Mouse (Mus musculus) midbrain, embryonic 14.5 days (tissue): ENCODE measurements at regions not wholly inside any gene's neighbourhood (a gene's known extent, or its start where the extent isn't known, plus 50 kb on each side); places are given as distances from the start of the nearest gene placed in this dataset.
"Not testable (repeated sequence)": the region's sequence is repeated elsewhere in the genome, so short reads cannot be mapped to it uniquely, and the experiment has no call there.

ENCODE experiments used
- ATAC-seq: fragments of 200-750 bp; cut with Nextera tagmentation; 2 replicates; pipeline ENCODE4 v1.8.0; 2017; ENCODE audit warnings: moderate number of reproducible peaks, moderate library complexity; ENCODE audit not compliant: low FRiP score, low TSS enrichment
- DNase-seq: peaks from one replicate; pipeline ENCODE4 v3.0.0-alpha.2; 2015
- H3K27ac ChIP-seq: fragments of 300-500 bp; sonication (generic); replicated peaks from 2 replicates; pipeline ENCODE4 v1.5.1; 2014; ENCODE audit warnings: mild to moderate bottlenecking, low read depth, low read length, moderate library complexity
- H3K27me3 ChIP-seq: fragments of 300-500 bp; sonication (generic); 2 replicates; pipeline ENCODE4 v1.6.1; 2014; ENCODE audit warnings: low read length, control low read depth, mixed read lengths; ENCODE audit not compliant: control insufficient read depth, insufficient read depth
- H3K36me3 ChIP-seq: fragments of 300-500 bp; sonication (generic); 2 replicates; pipeline ENCODE4 v1.6.1; 2014; ENCODE audit warnings: low read length, control low read depth; ENCODE audit not compliant: control insufficient read depth, insufficient read depth
- H3K4me1 ChIP-seq: fragments of 300-500 bp; sonication (generic); 2 replicates; pipeline ENCODE4 v1.6.1; 2014; ENCODE audit warnings: mild to moderate bottlenecking, antibody characterized with exemption, low read length, control low read depth; ENCODE audit not compliant: control insufficient read depth, insufficient read depth
- H3K4me2 ChIP-seq: fragments of 300-500 bp; sonication (generic); 2 replicates; pipeline ENCODE4 v1.6.1; 2014; ENCODE audit warnings: mild to moderate bottlenecking, low read length, moderate library complexity
- H3K4me3 ChIP-seq: fragments of 300-500 bp; sonication (generic); replicated peaks from 2 replicates; pipeline ENCODE4 v1.5.1; 2014; ENCODE audit warnings: low read depth, low read length
- H3K9ac ChIP-seq: fragments of 300-500 bp; sonication (generic); replicated peaks from 2 replicates; pipeline ENCODE4 v1.6.1; 2014; ENCODE audit warnings: mild to moderate bottlenecking, low read length, moderate library complexity
- H3K9me3 ChIP-seq: fragments of 300-500 bp; sonication (generic); 2 replicates; pipeline ENCODE4 v1.6.1; 2016; ENCODE audit warnings: low read length, control low read depth, mixed read lengths; ENCODE audit not compliant: control insufficient read depth
- WGBS: fragments of 180-500 bp; shearing (Covaris S2); extraction: QIAGEN DNeasy Blood & Tissue Kit; methylation state at CpG from one replicate; pipeline ENCODE4 v1.1.7; 2014; 5-methylcytosine and 5-hydroxymethylcytosine counted together

DNA sequence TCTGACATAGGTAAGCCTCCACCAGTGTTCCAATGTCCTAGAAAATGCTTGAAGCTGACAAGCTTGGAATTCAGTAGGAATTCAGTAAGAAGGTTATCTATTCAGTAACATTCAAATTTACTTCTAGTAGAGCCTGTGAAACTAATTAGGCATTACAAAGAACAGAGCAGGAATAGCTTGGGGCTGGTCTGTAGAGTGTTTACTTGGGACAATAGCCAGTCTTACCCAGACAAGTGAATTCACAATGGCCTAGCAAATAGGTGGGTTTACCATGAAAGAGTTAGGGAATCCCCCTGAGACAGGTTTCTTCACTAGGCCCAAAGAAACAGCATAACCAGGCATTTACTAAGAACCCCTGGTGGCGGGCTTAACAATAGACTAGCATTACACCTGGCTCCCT, 212.5 kb upstream of the Fbxl4 start:
- H3K36me3 ChIP-seq, H3K27me3 ChIP-seq, H3K4me2 ChIP-seq, H3K4me1 ChIP-seq, H3K4me3 ChIP-seq, H3K9me3 ChIP-seq, DNase-seq, H3K9ac ChIP-seq, H3K27ac ChIP-seq, ATAC-seq: not testable (repeated sequence)
- 85% methylated on average over 1 of the region's 1 CpGs for WGBS

DNA sequence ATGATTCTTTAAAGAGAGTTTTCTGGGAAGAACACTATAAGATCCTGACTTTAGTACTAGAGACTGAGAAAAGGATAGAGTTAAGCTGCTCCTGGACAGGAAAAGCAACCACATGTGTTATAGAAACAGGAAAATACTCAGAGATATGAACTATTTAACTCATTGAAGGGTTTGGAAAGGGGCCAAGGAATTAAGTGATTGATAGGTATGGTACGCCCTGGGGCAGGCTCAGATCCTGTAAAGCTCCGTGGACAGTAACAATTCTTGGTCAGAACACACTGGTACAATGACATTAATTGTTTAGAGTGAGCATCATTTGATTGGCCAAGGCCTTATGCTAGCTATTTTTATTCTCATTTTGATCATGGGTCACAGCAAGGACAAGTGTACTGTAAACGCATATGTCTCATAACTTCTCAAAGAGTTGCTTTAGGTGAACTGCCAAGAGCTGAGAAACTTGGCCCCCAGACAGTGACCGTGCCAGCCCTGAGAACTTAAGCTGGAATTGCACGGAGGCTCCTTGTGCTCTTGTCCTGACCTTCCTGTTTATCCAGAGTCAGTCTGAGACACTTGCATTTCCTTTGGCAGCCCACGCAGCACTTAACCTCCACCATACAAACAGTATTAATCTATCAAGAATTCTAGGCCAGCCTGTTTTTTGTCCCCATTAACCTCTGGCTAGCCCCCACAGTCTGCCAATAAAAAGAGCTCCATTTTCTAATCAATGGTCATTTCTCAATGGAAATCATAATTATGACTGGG, 210.5 kb upstream of the Fbxl4 start:
- Histone ChIP-seq H3K4me3 (no peak overlapping the region), H3K27ac (no peak overlapping the region), H3K9ac (no peak overlapping the region), H3K36me3 (no peaks in the 10 kb centered on the region), H3K4me2 (no peak overlapping the region), H3K9me3 (no peaks in the 10 kb centered on the region), H3K27me3 (no peaks in the 10 kb centered on the region), H3K4me1 (peaks cover 10% of the 10 kb centered on the region; the same call in 1 of the 2 replicates)
- ATAC-seq (no peak), DNase-seq (no peak)
- WGBS = 82% methylated on average over 6 of the region's 6 CpGs

GRCm38 (mm10) chr4:22151899-22152493, 205.3 kb upstream of the Fbxl4 start:
- no peak overlapping the region for H3K4me3 ChIP-seq
- no peaks in the 10 kb centered on the region for H3K9me3 ChIP-seq
- peak overlapping the region; percentile 18 for H3K4me2 ChIP-seq
- peak; percentile 49; the same call in 1 of the 2 replicates for ATAC-seq
- H3K36me3 ChIP-seq = no peaks in the 10 kb centered on the region
- H3K4me1 ChIP-seq = peaks cover 15% of the 10 kb centered on the region; the same call in 1 of the 2 replicates
- no peaks in the 10 kb centered on the region for H3K27me3 ChIP-seq
- 20% methylated on average over 10 of the region's 10 CpGs for WGBS
- H3K27ac ChIP-seq = peak overlapping the region; percentile 70
- H3K9ac ChIP-seq = peak overlapping the region; percentile 23; the same call in 1 of the 2 replicates
- DNase-seq = peak; percentile 59

DNA sequence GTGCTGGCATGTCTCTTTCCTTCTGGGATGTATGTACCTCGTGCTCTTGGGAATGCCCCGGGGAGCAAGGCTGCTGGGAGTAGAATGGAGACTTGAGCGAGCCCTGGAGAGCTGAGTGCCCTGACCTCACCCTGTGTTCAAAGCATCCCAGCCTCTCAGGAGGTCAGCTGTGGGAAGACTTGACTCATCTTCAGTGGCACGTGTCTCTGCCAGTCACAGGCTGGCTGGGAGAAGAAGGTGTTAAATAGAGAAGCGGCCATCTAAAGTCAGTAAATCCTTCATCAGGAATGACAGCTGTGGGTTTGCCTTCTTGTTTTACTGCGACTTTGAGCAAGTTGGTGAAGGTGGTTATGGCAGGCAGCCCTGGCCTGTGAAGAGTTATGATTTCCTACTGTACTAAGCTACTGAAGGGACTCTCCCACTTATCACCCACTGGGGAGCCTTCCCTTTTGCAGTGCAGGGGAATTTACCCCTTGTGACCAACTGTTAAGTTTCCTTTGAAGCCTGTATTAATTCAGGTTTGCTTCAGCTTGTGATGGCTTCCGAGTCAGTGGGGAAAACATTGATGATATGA, 204.3 kb upstream of the Fbxl4 start:
- H3K9me3 ChIP-seq = no peaks in the 10 kb centered on the region
- H3K4me3 ChIP-seq = no peak overlapping the region
- H3K4me1 ChIP-seq = peaks cover 15% of the 10 kb centered on the region; the same call in 1 of the 2 replicates
- WGBS = 50% methylated on average over 7 of the region's 7 CpGs
- no peaks in the 10 kb centered on the region for H3K36me3 ChIP-seq
- DNase-seq (no peak), ATAC-seq (no peak)
- no peaks in the 10 kb centered on the region for H3K27me3 ChIP-seq
- no peak overlapping the region for H3K4me2 ChIP-seq
- no peak overlapping the region for H3K9ac ChIP-seq
- peak overlapping the region; percentile 70; the same call in 1 of the 2 replicates for H3K27ac ChIP-seq

DNA sequence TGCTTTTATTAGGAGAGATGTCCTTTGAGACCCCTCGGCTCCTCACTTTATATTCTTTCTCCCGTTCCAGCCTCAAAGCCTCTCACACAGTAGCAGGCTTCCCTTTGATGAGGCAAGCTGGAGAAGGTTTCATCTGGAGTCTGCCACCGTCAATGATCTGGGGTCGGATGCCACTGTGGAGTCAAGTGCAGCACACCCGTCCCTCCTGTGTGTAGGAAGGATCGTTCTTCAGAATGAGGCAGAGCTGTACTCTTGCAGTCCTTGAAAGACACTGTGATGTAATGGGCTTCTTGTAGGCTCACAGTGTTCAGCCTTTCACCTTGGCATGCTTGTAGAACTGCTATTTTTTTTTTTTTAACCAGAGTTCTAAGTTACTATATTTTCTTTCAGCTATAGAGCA, 203.7 kb upstream of the Fbxl4 start:
- no peak overlapping the region for H3K9ac ChIP-seq
- H3K27ac ChIP-seq = no peak overlapping the region
- 54% methylated on average over 6 of the region's 6 CpGs for WGBS
- no peak overlapping the region for H3K4me3 ChIP-seq
- no peak for ATAC-seq
- peak; percentile 30 for DNase-seq
- no peaks in the 10 kb centered on the region for H3K27me3 ChIP-seq
- H3K4me1 ChIP-seq = peaks cover 15% of the 10 kb centered on the region; the same call in 1 of the 2 replicates
- H3K4me2 ChIP-seq = no peak overlapping the region
- no peaks in the 10 kb centered on the region for H3K9me3 ChIP-seq
- no peaks in the 10 kb centered on the region for H3K36me3 ChIP-seq

GRCm38 (mm10) chr4:22186422-22186821, 170.9 kb upstream of the Fbxl4 start:
- Histone ChIP-seq H3K27ac (no peak overlapping the region), H3K9ac (no peak overlapping the region), H3K27me3 (no peaks in the 10 kb centered on the region), H3K4me3 (no peak overlapping the region), H3K4me1 (0 out of 2 replicates have a peak, but pooled peaks cover 8% of the 10 kb centered on the region), H3K9me3 (no peaks in the 10 kb centered on the region), H3K36me3 (no peaks in the 10 kb centered on the region), H3K4me2 (no peak overlapping the region)
- 38% methylated on average over 1 of the region's 1 CpGs for WGBS
- ATAC-seq = peak; percentile 65
- DNase-seq = no peak

- Histone ChIP-seq H3K4me2 (peak overlapping the region; percentile 15), H3K9me3 (no peaks in the 10 kb centered on the region), H3K4me3 (no peak overlapping the region), H3K27ac (peak overlapping the region; percentile 33), H3K9ac (no peak overlapping the region), H3K36me3 (no peaks in the 10 kb centered on the region), H3K27me3 (no peaks in the 10 kb centered on the region), H3K4me1 (0 out of 2 replicates have a peak, but pooled peaks cover 8% of the 10 kb centered on the region)
- DNase-seq (peak; percentile 71), ATAC-seq (no peak; the same call in 1 of the 2 replicates)
- 39% methylated on average over 13 of the region's 13 CpGs for WGBS
Measured at GRCm38 (mm10) chr4:22188141-22189006, 169.0 kb upstream of the Fbxl4 start.

GRCm38 (mm10) chr4:22196501-22196900, 160.8 kb upstream of the Fbxl4 start:
- Histone ChIP-seq H3K27ac (no peak overlapping the region), H3K4me1 (no peaks in the 10 kb centered on the region), H3K36me3 (no peaks in the 10 kb centered on the region), H3K27me3 (no peaks in the 10 kb centered on the region), H3K9ac (no peak overlapping the region), H3K4me3 (no peak overlapping the region), H3K9me3 (no peaks in the 10 kb centered on the region), H3K4me2 (no peak overlapping the region)
- 73% methylated on average over 3 of the region's 3 CpGs for WGBS
- no peak for ATAC-seq
- peak; percentile 21 for DNase-seq
